Mouse (Mus musculus) forebrain, embryonic 11.5 days (tissue): ENCODE measurements around the gene Gm21970. TPM values are rescaled to one million over a fixed set of nuclear protein-coding genes. Genes with fewer than 3 reads are reported as not detected.

Source experiments
- ATAC-seq: fragments of 200-750 bp; cut with Nextera tagmentation; replicated peaks from 2 replicates; pipeline ENCODE4 v1.8.0; 2017; ENCODE audit warnings: moderate TSS enrichment; ENCODE audit not compliant: low FRiP score
- DNase-seq: peaks from one replicate; pipeline ENCODE4 v3.0.0-alpha.2; 2017; ENCODE audit warnings: low spot score
- H3K27ac ChIP-seq: fragments of 300-500 bp; sonication (generic); 2 replicates; pipeline ENCODE4 v1.5.1; 2014; ENCODE audit warnings: low read depth, low read length
- H3K27me3 ChIP-seq: fragments of 300-500 bp; sonication (generic); 2 replicates; pipeline ENCODE4 v1.6.1; 2014; ENCODE audit warnings: mild to moderate bottlenecking, low read length, mixed read lengths; ENCODE audit not compliant: control insufficient read depth, insufficient read depth
- H3K36me3 ChIP-seq: fragments of 300-500 bp; sonication (generic); 2 replicates; pipeline ENCODE4 v1.6.1; 2014; ENCODE audit warnings: mild to moderate bottlenecking, low read length, moderate library complexity, mixed read lengths; ENCODE audit not compliant: control insufficient read depth, insufficient read depth
- H3K4me1 ChIP-seq: fragments of 300-500 bp; sonication (generic); replicated peaks from 2 replicates; pipeline ENCODE4 v1.6.1; 2014; ENCODE audit warnings: low read length, mixed read lengths; ENCODE audit not compliant: control insufficient read depth, insufficient read depth
- H3K4me2 ChIP-seq: fragments of 300-500 bp; sonication (generic); 2 replicates; pipeline ENCODE4 v1.6.1; 2014; ENCODE audit warnings: low read depth, mild to moderate bottlenecking, low read length, moderate library complexity, mixed read lengths; ENCODE audit not compliant: severe bottlenecking
- H3K4me3 ChIP-seq: fragments of 300-500 bp; sonication (generic); 2 replicates; pipeline ENCODE4 v1.5.1; 2014; ENCODE audit warnings: low read depth, low read length
- H3K9ac ChIP-seq: fragments of 300-500 bp; sonication (generic); 2 replicates; pipeline ENCODE4 v1.6.1; 2014; ENCODE audit warnings: low read length
- H3K9me3 ChIP-seq: fragments of 300-500 bp; sonication (generic); 2 replicates; pipeline ENCODE4 v1.6.1; 2016; ENCODE audit warnings: low read length, mixed read lengths; ENCODE audit not compliant: control insufficient read depth
- WGBS: fragments of 180-500 bp; shearing (Covaris S2); extraction: QIAGEN DNeasy Blood & Tissue Kit; methylation state at CpG from one replicate; pipeline ENCODE4 v1.1.7; 2014; 5-methylcytosine and 5-hydroxymethylcytosine counted together
- polyA plus RNA-seq: library from polyadenylated mRNA; unstranded; fragments of >200 nt; fragmentation: Nextera tagmentation; extraction: Ambion mirVana; gene quantifications from 2 replicates; pipeline ENCODE4 v1.2.1, GENCODE M21; 2014

Gene Gm21970
- polyA plus RNA-seq = 1.0 TPM in 1 of 2 replicates, not detected in the other

DNA sequence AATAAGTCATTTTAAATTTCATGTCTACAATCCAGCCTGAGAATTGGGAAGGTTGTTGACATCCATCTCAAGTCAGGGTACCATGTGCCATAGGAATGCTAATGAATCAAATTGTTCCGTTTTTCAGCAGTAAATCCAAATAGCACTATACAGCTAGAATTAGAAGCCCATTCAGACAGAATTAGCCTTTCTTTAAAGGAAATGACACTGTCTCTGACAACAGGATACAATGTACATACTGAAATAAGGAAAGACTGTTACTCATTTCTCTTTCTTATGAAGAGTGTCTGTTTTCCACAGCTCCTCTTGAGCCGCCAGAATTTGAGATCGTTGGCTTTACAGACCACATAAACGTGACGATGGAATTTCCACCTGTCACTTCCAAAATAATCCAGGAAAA, at the start of gene Gm21970:
Gm21970 (plus strand) TSS at position 301 of the 400 bp plus-strand sequence.
- DNase-seq (no peak), ATAC-seq (no peak)
- H3K9ac ChIP-seq = no peak within 1 kb of the TSS
- no peak within 1 kb of the TSS for H3K4me2 ChIP-seq
- 84% methylated on average over 5 of the region's 5 CpGs for WGBS
- peaks cover 2% of the 10 kb centered on the region; the same call in 1 of the 2 replicates for H3K9me3 ChIP-seq
- H3K4me1 ChIP-seq = no peaks in the 10 kb centered on the region
- H3K4me3 ChIP-seq = no peak within 1 kb of the TSS
- H3K36me3 ChIP-seq = peaks cover 12% of the 10 kb centered on the region; the same call in 1 of the 2 replicates
- no peaks in the 10 kb centered on the region for H3K27me3 ChIP-seq
- no peak within 1 kb of the TSS for H3K27ac ChIP-seq

DNA sequence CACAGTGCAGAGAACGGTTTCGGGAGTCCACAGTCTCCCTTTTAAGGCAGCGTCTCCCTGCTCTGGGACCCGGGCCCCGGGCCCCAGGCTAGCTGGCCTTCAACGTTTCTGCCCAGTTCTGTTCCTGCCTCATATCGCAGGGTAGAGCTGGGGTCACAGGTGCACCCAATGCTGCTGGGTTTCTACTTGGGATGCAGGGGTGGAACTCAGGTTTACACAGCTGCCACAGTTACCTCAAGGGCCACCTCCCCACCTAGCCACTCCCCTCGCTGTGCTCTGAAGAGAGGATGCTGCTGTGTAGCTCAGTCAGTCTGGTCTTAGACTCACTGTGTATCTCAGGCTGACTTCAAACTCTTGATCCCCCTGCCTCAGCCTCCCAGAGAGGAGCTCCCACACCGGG, 45.0 kb upstream of the Gm21970 start:
- ATAC-seq (no peak), DNase-seq (no peak)
- Histone ChIP-seq H3K9ac (no peak overlapping the region), H3K36me3 (no peaks in the 10 kb centered on the region), H3K4me2 (no peak overlapping the region), H3K27ac (no peak overlapping the region), H3K4me3 (no peak overlapping the region), H3K27me3 (0 out of 2 replicates have a peak, but pooled peaks cover 2% of the 10 kb centered on the region), H3K9me3 (no peaks in the 10 kb centered on the region), H3K4me1 (peaks cover 6% of the 10 kb centered on the region)
- 75% methylated on average over 9 of the region's 9 CpGs for WGBS

DNA sequence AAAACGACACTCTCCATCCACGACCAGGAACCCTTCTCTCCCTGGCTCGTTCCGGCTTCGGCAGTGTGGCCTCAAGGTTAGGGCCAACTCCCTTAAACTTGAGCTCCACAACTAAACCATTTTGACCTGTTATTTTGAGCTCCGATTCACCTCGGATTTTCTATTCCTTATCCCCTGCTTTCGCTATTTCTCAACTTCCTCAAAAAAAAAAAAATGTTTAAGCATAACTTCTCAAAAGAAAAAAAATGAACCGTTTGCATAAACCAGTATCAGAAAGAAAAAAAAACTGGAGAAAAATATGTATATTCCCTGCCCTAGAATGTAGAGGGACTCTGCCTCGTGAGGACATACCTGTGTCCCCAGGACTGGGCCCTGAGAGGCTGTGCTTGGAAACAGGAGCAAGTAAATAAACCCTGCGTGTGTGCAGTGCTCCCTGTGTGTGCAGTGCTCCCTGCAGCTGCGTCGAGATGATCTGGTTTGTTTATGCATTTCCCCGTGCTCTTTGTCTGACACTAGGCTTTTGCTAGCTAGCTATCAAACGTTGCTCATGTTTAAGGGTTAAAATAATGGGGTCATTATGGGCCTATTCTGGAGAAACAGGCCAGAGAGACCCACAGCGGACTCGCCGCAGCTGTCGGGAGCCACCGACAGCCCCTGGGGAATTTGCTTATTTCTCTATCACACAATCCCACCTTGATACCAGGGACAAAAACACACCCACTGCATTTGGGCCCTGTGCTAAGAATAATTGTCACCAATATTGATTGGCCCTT, 43.8 kb upstream of the Gm21970 start:
- DNase-seq = no peak
- Histone ChIP-seq H3K4me1 (peaks cover 8% of the 10 kb centered on the region), H3K9me3 (no peaks in the 10 kb centered on the region), H3K4me3 (no peak overlapping the region), H3K27ac (no peak overlapping the region), H3K36me3 (no peaks in the 10 kb centered on the region), H3K27me3 (peaks cover 2% of the 10 kb centered on the region; the same call in 1 of the 2 replicates), H3K4me2 (no peak overlapping the region), H3K9ac (no peak overlapping the region)
- ATAC-seq = no peak
- WGBS = 66% methylated on average over 20 of the region's 20 CpGs

DNA sequence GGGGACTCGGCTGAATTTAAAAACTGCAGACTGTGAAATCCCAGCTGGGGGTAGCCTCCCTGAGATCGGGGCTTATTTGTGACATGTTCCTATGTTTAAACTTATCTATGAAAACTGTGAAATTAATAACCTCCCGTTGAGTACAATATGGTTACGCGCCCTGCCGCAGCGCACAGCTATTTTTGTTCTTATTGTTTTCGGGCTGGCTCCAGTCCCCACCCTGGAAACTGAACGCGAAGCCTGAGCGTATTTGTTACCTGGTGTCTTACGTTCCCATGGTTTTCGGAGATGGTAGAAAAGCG, 43.3 kb upstream of the Gm21970 start:
- no peak for ATAC-seq
- H3K27me3 ChIP-seq = peaks cover 6% of the 10 kb centered on the region; the same call in 1 of the 2 replicates

DNA sequence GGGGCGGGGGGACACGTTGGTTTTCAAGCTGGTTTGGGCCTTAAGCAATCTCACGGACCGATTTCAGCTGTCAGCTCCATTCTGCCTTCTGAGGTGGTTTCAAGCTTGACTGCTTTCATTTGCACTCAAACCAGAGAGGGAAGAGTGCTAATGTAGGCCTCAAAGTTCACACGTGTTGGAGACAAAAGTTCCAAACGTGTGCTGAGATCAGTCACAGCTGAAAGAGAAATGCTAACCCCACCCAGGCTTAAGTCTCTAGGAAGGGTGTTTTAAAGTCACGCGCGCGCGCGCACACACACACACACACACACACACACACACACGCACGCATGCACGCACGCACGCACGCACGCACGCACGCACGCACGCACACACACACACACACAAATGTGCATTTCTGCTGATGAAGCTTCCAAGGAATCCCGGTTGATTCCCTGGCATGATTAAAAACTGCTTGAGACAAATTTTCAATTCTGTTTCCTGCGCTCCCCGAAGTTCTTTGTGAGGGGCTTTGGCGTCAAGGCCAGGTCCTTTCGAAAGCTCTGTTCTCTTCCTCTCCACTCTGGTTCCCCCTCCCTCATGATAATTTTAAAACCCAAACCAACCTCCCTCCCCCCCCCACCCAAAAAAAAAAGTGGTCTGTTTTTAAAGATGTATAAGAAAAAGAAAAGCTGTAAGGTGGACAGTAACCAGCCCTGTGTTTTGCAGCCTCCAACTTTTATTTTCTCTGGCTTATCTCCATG, 42.8 kb upstream of the Gm21970 start:
- ATAC-seq = no peak
- WGBS = 67% methylated on average over 28 of the region's 28 CpGs
- Histone ChIP-seq H3K4me3 (no peak overlapping the region), H3K9me3 (no peaks in the 10 kb centered on the region), H3K27me3 (peaks cover 9% of the 10 kb centered on the region; the same call in 1 of the 2 replicates), H3K9ac (no peak overlapping the region), H3K4me2 (no peak overlapping the region), H3K27ac (no peak overlapping the region), H3K36me3 (no peaks in the 10 kb centered on the region), H3K4me1 (peaks cover 8% of the 10 kb centered on the region)
- no peak for DNase-seq

More for the DNA sequence above, 43.3 kb upstream of the Gm21970 start:
- no peak overlapping the region for H3K4me2 ChIP-seq
- no peak overlapping the region for H3K9ac ChIP-seq
- no peak for DNase-seq
- WGBS = 61% methylated on average over 14 of the region's 14 CpGs
- H3K4me1 ChIP-seq = peaks cover 8% of the 10 kb centered on the region
- no peaks in the 10 kb centered on the region for H3K36me3 ChIP-seq
- H3K4me3 ChIP-seq = no peak overlapping the region
- H3K9me3 ChIP-seq = no peaks in the 10 kb centered on the region
- H3K27ac ChIP-seq = no peak overlapping the region

DNA sequence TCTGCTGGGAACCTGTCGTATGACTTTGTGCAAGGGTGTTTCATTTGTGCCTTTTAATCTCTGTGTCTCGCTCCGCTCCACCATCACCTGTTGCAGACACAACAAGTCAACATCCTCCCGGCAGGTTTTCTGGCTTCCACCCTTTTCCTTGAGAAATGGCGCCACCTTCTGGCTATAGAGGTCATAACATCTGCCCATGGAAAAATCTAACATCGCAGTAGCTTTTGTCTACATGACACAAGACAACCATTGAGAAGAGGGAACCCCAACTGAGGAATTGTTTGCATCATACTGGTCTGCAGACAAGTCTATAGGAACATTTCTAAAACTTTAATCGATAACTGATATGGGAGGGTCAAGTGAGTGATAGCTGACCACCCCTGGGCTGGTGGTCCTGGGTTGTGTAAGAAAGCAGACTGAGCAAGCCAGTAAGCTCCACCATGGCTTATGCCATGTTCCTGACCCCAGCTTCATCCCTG, 39.4 kb upstream of the Gm21970 start:
- no peak overlapping the region for H3K27ac ChIP-seq
- H3K27me3 ChIP-seq = peaks cover 9% of the 10 kb centered on the region; the same call in 1 of the 2 replicates
- H3K36me3 ChIP-seq = no peaks in the 10 kb centered on the region
- WGBS = 2% methylated on average over 7 of the region's 7 CpGs
- H3K4me3 ChIP-seq = no peak overlapping the region
- H3K9ac ChIP-seq = no peak overlapping the region
- H3K4me2 ChIP-seq = no peak overlapping the region
- peaks cover 8% of the 10 kb centered on the region for H3K4me1 ChIP-seq
- ATAC-seq = peak; percentile 55; the same call in 1 of the 2 replicates
- peak; percentile 88 for DNase-seq
- no peaks in the 10 kb centered on the region for H3K9me3 ChIP-seq

DNA sequence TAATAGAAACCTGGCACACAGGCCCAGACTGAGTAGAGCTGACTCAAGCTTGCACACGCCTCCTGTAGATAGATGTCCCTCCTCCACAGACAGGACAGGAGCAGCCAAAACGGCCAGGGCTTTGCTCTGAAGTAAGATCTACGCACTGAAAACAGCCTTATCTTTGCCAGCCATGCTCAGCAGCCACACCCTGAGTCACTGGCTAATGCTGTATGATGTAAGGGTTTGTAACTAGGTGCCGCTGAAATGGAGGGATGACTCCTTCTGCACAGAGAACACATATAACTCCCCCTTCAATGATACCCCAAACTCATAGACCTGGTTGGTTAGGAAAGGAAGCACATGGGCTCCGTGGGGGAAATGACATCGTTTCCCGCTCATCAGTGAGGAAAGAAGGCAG, 38.8 kb upstream of the Gm21970 start:
- H3K4me2 ChIP-seq = no peak overlapping the region
- no peak overlapping the region for H3K9ac ChIP-seq
- WGBS = 78% methylated on average over 7 of the region's 7 CpGs
- no peak overlapping the region for H3K27ac ChIP-seq
- H3K4me3 ChIP-seq = no peak overlapping the region
- no peaks in the 10 kb centered on the region for H3K36me3 ChIP-seq
- peaks cover 8% of the 10 kb centered on the region for H3K4me1 ChIP-seq
- no peak for DNase-seq
- no peaks in the 10 kb centered on the region for H3K9me3 ChIP-seq
- H3K27me3 ChIP-seq = peaks cover 9% of the 10 kb centered on the region; the same call in 1 of the 2 replicates
- peak; percentile 44; the same call in 1 of the 2 replicates for ATAC-seq

DNA sequence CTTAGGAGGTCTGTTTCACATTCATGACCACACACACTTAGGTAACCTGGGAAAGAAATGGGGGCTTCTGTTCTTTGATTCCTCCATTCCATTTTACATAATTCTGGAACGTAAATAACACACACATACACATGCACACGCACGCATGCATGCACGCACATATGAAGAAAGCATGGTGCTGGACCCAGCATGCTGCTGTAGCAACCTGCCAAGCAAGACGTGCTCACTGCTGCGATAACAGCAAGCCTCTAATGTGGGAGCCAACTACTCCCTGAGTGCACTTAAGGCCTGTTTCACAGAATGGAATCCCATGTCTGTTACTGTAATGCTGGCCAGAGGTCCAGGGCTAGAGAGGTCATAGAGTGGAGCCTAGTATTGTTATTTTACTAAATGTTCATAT, 38.3 kb upstream of the Gm21970 start:
- DNase-seq (no peak), ATAC-seq (no peak)
- Histone ChIP-seq H3K4me3 (no peak overlapping the region), H3K27ac (no peak overlapping the region), H3K9me3 (no peaks in the 10 kb centered on the region), H3K4me2 (no peak overlapping the region), H3K9ac (no peak overlapping the region), H3K36me3 (no peaks in the 10 kb centered on the region), H3K4me1 (peaks cover 8% of the 10 kb centered on the region), H3K27me3 (peaks cover 9% of the 10 kb centered on the region; the same call in 1 of the 2 replicates)
- 83% methylated on average over 6 of the region's 6 CpGs for WGBS
